Mouse (Mus musculus) cerebellum, postnatal 10 days (tissue): Measurements from ENCODE around the gene Fryl.
A peak's percentile ranks its signal among the peaks of the same experiment; 100 is the strongest.

ENCODE experiments used
- DNase-seq, 2 experiments: peaks; one replicate each; pipeline ENCODE4 v3.0.0; 2021; ENCODE audit warnings: mixed read lengths in 2 of 2

The Fryl gene

GRCm38 (mm10) chr5:73153802-73154465 is 102.5 kb downstream of the Fryl start:
- DNase-seq: no peak

- DNase-seq: no peak
Observed at GRCm38 (mm10) chr5:73152206-73152605, 104.2 kb downstream of the Fryl start.

GRCm38 (mm10) chr5:73150877-73151445 is 105.5 kb downstream of the Fryl start:
- DNase-seq: peak; percentile 75 to 83

GRCm38 (mm10) chr5:73144987-73145386 is 111.4 kb downstream of the Fryl start:
- DNase-seq: no peak

- no peak for DNase-seq
Observed at GRCm38 (mm10) chr5:73141712-73142111, 114.7 kb downstream of the Fryl start.

GRCm38 (mm10) chr5:73141161-73141560 is 115.3 kb downstream of the Fryl start:
- no peak for DNase-seq

- DNase-seq: no peak
Observed at GRCm38 (mm10) chr5:73137561-73137960, 118.9 kb downstream of the Fryl start.

- DNase-seq: no peak
Observed at GRCm38 (mm10) chr5:73135959-73136358, 120.5 kb downstream of the Fryl start.

GRCm38 (mm10) chr5:73135131-73135530 is 121.3 kb downstream of the Fryl start:
- no peak for DNase-seq

- DNase-seq: peak; percentile 61 to 70
Observed at GRCm38 (mm10) chr5:73133833-73134185, 122.6 kb downstream of the Fryl start.

GRCm38 (mm10) chr5:73132998-73133832 is 123.2 kb downstream of the Fryl start:
- DNase-seq: no peak

- peak; percentile 47 to 70 for DNase-seq
Observed at GRCm38 (mm10) chr5:73130984-73131383, 125.4 kb downstream of the Fryl start.

- peak; percentile 66 to 71 for DNase-seq
Observed at GRCm38 (mm10) chr5:73129871-73130270, 126.5 kb downstream of the Fryl start.

GRCm38 (mm10) chr5:73119969-73120725 is 136.3 kb downstream of the Fryl start:
- no peak for DNase-seq

GRCm38 (mm10) chr5:73119524-73119923 is 136.9 kb downstream of the Fryl start:
- no peak for DNase-seq

GRCm38 (mm10) chr5:73118786-73119185 is 137.6 kb downstream of the Fryl start:
- no peak for DNase-seq

GRCm38 (mm10) chr5:73114878-73115277 is 141.5 kb downstream of the Fryl start:
- peak; percentile 19 to 34 for DNase-seq

- DNase-seq: no peak
Observed at GRCm38 (mm10) chr5:73112331-73112730, 144.1 kb downstream of the Fryl start.

- no peak for DNase-seq
Observed at GRCm38 (mm10) chr5:73103657-73104056, 152.8 kb downstream of the Fryl start.

- no peak for DNase-seq
Observed at GRCm38 (mm10) chr5:73102342-73102989, 154.0 kb downstream of the Fryl start.

GRCm38 (mm10) chr5:73092236-73092635 is 164.2 kb downstream of the Fryl start:
- DNase-seq: no peak

GRCm38 (mm10) chr5:73089158-73089557 is 167.3 kb downstream of the Fryl start:
- no peak for DNase-seq

GRCm38 (mm10) chr5:73081496-73081895 is 174.9 kb downstream of the Fryl start:
- DNase-seq: no peak
